In genomic region chr5:144623358-144623757, GRCm38 (mm10) we compare ENCODE assay signal across 16 mouse cellular contexts.
DNase-seq lines count a peak whose midpoint lies in the region; ATAC-seq and TF ChIP-seq lines count a peak whose summit lies in the region.
"Had no signal": no experiment of that assay in that cellular context is flagged by ENCODE, and none has a peak within 500 bp of the region (broad histone marks: within the 10 kb centered on the region; RNA-seq: fewer than 3 reads in every experiment).

No protein-coding gene starts in this region.

- H3K9me3 ChIP-seq in kidney, postnatal 0 days (replicated peaks; ENCODE audit: low read length), result no peaks in the 10 kb centered on the region; the same call in 1 of the 2 replicates
- peaks cover 3% of the 10 kb centered on the region; the same call in 1 of the 2 replicates for H3K9me3 ChIP-seq in kidney, embryonic 14.5 days (ENCODE audit: control insufficient read depth, low read length)
- no peaks in the 10 kb centered on the region for H3K9me3 ChIP-seq in embryonic facial prominence, embryonic 13.5 days
- H3K9me3 ChIP-seq in forebrain, embryonic 11.5 days (ENCODE audit: control insufficient read depth, low read length), result peaks cover 3% of the 10 kb centered on the region; the same call in 1 of the 2 replicates

- H3K4me2 ChIP-seq in kidney, postnatal 0 days (ENCODE audit: low read length), result no peak overlapping the region
- H3K4me2 ChIP-seq in kidney, embryonic 14.5 days (replicated peaks; ENCODE audit: low read depth, low read length), result no peak overlapping the region
- H3K4me2 ChIP-seq in embryonic facial prominence, embryonic 13.5 days, result no peak overlapping the region
- H3K4me2 ChIP-seq in forebrain, embryonic 11.5 days (ENCODE audit: low read depth, low read length, severe bottlenecking), result no peak overlapping the region

- H3K4me1 ChIP-seq in kidney, postnatal 0 days (replicated peaks; ENCODE audit: insufficient read depth, low read length), result no peaks in the 10 kb centered on the region
- H3K4me1 ChIP-seq in kidney, embryonic 14.5 days (ENCODE audit: control insufficient read depth, insufficient read depth, low read length), result no peaks in the 10 kb centered on the region
- peaks cover 7% of the 10 kb centered on the region; the same call in 1 of the 2 replicates for H3K4me1 ChIP-seq in embryonic facial prominence, embryonic 13.5 days
- H3K4me1 ChIP-seq in forebrain, embryonic 11.5 days (replicated peaks; ENCODE audit: control insufficient read depth, insufficient read depth, low read length), result no peaks in the 10 kb centered on the region

- H3K9ac ChIP-seq in kidney, postnatal 0 days (ENCODE audit: low read depth, low read length), result no peak overlapping the region
- no peak overlapping the region for H3K9ac ChIP-seq in kidney, embryonic 14.5 days (ENCODE audit: low read depth, low read length)
- no peak overlapping the region for H3K9ac ChIP-seq in embryonic facial prominence, embryonic 13.5 days
- no peak overlapping the region for H3K9ac ChIP-seq in forebrain, embryonic 11.5 days (ENCODE audit: low read length)
- H3K9ac ChIP-seq: liver, postnatal 0 days had no signal

- DNase-seq in kidney, postnatal 0 days (ENCODE audit: low spot score), result peak; percentile 11
- DNase-seq in layer of hippocampus, adult 9-11 months, result peak; percentile 67
- DNase-seq in right cerebral cortex, postnatal 14 days, result peak; percentile 32
- DNase-seq in yolk sac, embryonic 10.5 days (ENCODE audit: low spot score), result no peak
- no peak for DNase-seq in c-Kit-positive CD71-positive TER-119-positive erythroid progenitor cells, embryonic 14.5 days (ENCODE audit: low spot score)
- no peak for DNase-seq in forebrain, embryonic 11.5 days (ENCODE audit: low spot score)
- DNase-seq: adrenal gland, adult 8-10 months; cerebellum, adult 18-20 months; gastrocnemius, postnatal 14 days; liver, postnatal 0 days; thymus, adult 18-20 months had no signal

- no peak for TF ChIP-seq CTCF in kidney, postnatal 0 days (IDR thresholded peaks at IDR 0.05; ENCODE audit: low read depth)

- H3K36me3 ChIP-seq in kidney, postnatal 0 days (ENCODE audit: insufficient read depth, low read length), result no peaks in the 10 kb centered on the region
- H3K36me3 ChIP-seq in kidney, embryonic 14.5 days (ENCODE audit: control insufficient read depth, insufficient read depth, low read length), result no peaks in the 10 kb centered on the region
- H3K36me3 ChIP-seq in embryonic facial prominence, embryonic 13.5 days, result no peaks in the 10 kb centered on the region
- H3K36me3 ChIP-seq in forebrain, embryonic 11.5 days (ENCODE audit: control insufficient read depth, insufficient read depth, low read length), result no peaks in the 10 kb centered on the region

- H3K27ac ChIP-seq in kidney, postnatal 0 days, result no peak overlapping the region
- no peak overlapping the region for H3K27ac ChIP-seq in kidney, embryonic 14.5 days (ENCODE audit: low read depth, low read length)
- no peak overlapping the region for H3K27ac ChIP-seq in embryonic facial prominence, embryonic 13.5 days
- H3K27ac ChIP-seq in forebrain, embryonic 11.5 days (ENCODE audit: low read depth, low read length), result no peak overlapping the region

- 60% methylated on average over 10 of the region's 10 CpGs for WGBS in kidney, postnatal 0 days
- WGBS in kidney, embryonic 14.5 days, result 62% methylated on average over 10 of the region's 10 CpGs
- WGBS in embryonic facial prominence, embryonic 13.5 days, result 43% methylated on average over 10 of the region's 10 CpGs
- 87% methylated on average over 10 of the region's 10 CpGs for WGBS in forebrain, embryonic 11.5 days

- H3K27me3 ChIP-seq in kidney, postnatal 0 days (ENCODE audit: insufficient read depth, low read length), result no peaks in the 10 kb centered on the region
- no peaks in the 10 kb centered on the region for H3K27me3 ChIP-seq in kidney, embryonic 14.5 days (ENCODE audit: control insufficient read depth, insufficient read depth, low read length)
- no peaks in the 10 kb centered on the region for H3K27me3 ChIP-seq in embryonic facial prominence, embryonic 13.5 days
- no peaks in the 10 kb centered on the region for H3K27me3 ChIP-seq in forebrain, embryonic 11.5 days (ENCODE audit: control insufficient read depth, insufficient read depth, low read length)
- H3K27me3 ChIP-seq: megakaryocyte, embryonic 14.5 days had no signal

- H3K4me3 ChIP-seq in kidney, postnatal 0 days (replicated peaks; ENCODE audit: low read depth, low read length), result no peak overlapping the region
- H3K4me3 ChIP-seq in kidney, embryonic 14.5 days (ENCODE audit: low read length), result no peak overlapping the region
- H3K4me3 ChIP-seq in embryonic facial prominence, embryonic 13.5 days, result no peak overlapping the region
- H3K4me3 ChIP-seq in forebrain, embryonic 11.5 days (ENCODE audit: low read depth, low read length), result no peak overlapping the region

- no peak for ATAC-seq in kidney, postnatal 0 days (replicated peaks; ENCODE audit: low FRiP score, low read depth)
- no peak for ATAC-seq in kidney, embryonic 14.5 days (ENCODE audit: low FRiP score, low TSS enrichment)
- ATAC-seq in embryonic facial prominence, embryonic 13.5 days (ENCODE audit: insufficient number of reproducible peaks, insufficient read depth, low FRiP score, low TSS enrichment, low read depth), result 0 out of 2 replicates have a peak, but pooled peaks have one; percentile 32
- no peak for ATAC-seq in forebrain, embryonic 11.5 days (replicated peaks; ENCODE audit: low FRiP score)
- ATAC-seq: intestine, embryonic 16.5 days; liver, postnatal 0 days; Patski had no signal

Comparison
In these comparisons a context has a peak if more than half of its experiments do, and no peak if none do; other contexts are left out.
1. DNase-seq: peak in kidney, postnatal 0 days (single experiment), layer of hippocampus, adult 9-11 months (single experiment) and right cerebral cortex, postnatal 14 days (single experiment); none in yolk sac, embryonic 10.5 days (single experiment), c-Kit-positive CD71-positive TER-119-positive erythroid progenitor cells, embryonic 14.5 days (single experiment) and forebrain, embryonic 11.5 days (single experiment).